Mouse (Mus musculus): ENCODE results near the gene Gjc3.
A peak's percentile ranks its signal among the peaks of the same experiment; 100 is the strongest.

Gjc3 gene

GRCm38 (mm10) chr5:137914508-137914907, 48.4 kb downstream of the Gjc3 start:
- peak; percentile 19 for DNase-seq (ENCODE audit: extremely low read depth, low read depth)

- no peak for DNase-seq (ENCODE audit: extremely low read depth, low read depth)
Observed at GRCm38 (mm10) chr5:137909564-137910262, 53.2 kb downstream of the Gjc3 start.

Data from MEL-GATA-1-ER (cell line).